Mouse (Mus musculus) ES-E14 (cell line): Measurements from ENCODE around the gene Selenov.

ENCODE experiments used
- CHD2 ChIP-seq: IDR thresholded peaks from 2 replicates; pipeline ENCODE4 v1.6.1; 2014; ENCODE audit warnings: mild to moderate bottlenecking, low read depth, low read length, inconsistent platforms
- HCFC1 ChIP-seq: IDR thresholded peaks from 2 replicates; pipeline ENCODE4 v1.6.1; 2012; ENCODE audit warnings: low read length, inconsistent platforms, borderline replicate concordance; ENCODE audit not compliant: insufficient read depth
- MAFK ChIP-seq: IDR thresholded peaks from 2 replicates; pipeline ENCODE4 v1.6.1; 2014; ENCODE audit warnings: mild to moderate bottlenecking, low read depth, low read length, inconsistent platforms; ENCODE audit not compliant: insufficient read depth
- ZNF384 ChIP-seq: IDR thresholded peaks from 2 replicates; pipeline ENCODE4 v1.6.1; 2012; ENCODE audit warnings: low read depth, low read length, inconsistent platforms

DNA sequence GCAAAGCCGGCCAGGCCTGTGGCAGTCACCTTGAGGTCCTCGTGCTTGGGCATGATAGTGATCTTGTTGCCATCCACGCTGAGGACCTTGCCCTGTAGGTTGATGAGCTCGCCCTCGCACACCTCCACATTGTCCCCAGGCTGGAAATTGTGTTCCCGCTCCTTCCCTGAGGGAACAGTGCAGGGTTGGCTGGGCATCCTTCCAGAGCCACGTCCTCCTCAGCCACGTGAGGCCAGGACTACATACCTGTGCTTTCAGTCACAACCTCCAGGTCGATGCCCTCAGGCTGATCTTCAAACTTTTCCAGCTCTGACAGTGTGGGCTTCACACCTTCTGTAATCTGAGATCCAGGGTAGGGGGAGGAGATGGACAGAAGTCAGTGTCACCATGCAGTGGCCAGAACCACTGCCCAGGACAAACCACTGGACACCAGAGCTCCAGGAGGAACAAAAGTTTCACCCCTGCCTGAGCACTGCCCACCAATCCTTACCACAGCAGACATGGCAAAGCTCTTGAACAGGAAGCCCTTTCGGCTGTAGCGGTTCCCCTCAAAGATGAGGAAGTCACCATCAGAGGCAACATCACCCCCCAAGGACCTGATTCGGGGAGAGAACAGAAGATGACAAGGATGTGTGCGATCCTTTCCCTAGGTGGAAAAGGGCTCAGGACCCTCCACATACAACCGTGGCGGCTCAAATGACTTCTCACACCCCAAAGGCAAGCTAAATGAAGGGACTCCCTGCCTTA lies 31.2 kb upstream of the Selenov start:
- TF ChIP-seq HCFC1 (no peak), ZNF384 (no peak), CHD2 (no peak), MAFK (no peak)
